Mouse (Mus musculus): ENCODE data around the gene Itpripl2. TPM values are rescaled to one million over a fixed set of nuclear protein-coding genes. Genes with fewer than 3 reads are reported as not detected.

Gene Itpripl2
- polyA plus RNA-seq, 1 experiment from 2014 or later = 6.2 TPM

DNA sequence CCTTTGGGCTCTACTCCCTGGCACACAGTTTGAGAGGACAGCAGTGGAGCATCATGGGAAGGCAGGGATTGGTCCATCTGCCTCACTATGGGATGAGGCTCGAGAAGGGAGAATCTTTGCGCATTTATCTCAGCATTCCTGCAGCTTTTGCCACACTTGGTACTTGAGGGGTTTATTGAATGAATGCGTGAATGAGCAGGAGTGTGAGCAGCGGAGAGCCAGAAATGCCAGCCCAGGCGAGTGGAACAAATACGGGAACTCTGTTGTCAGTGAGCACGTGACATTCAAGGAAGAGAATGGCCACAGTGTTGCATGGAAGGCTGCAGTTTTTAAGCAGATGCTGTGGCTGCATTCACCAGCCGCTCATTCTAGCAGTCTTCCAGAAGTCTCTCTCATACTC, 10.6 kb upstream of the Itpripl2 start:
- Histone ChIP-seq H3K27ac (no peak overlapping the region), H3K4me1 (no peaks in the 10 kb centered on the region), H3K4me3 (replicated peaks) (no peak overlapping the region), H3K36me3 (no peaks in the 10 kb centered on the region), H3K9ac (no peak overlapping the region), H3K9me3 (no peaks in the 10 kb centered on the region), H3K27me3 (replicated peaks) (no peaks in the 10 kb centered on the region), H3K4me2 (no peak overlapping the region)
- WGBS = 79% methylated on average over 8 of the region's 8 CpGs
- ATAC-seq (ENCODE audit: insufficient read depth, low FRiP score, low read depth) = no peak

DNA sequence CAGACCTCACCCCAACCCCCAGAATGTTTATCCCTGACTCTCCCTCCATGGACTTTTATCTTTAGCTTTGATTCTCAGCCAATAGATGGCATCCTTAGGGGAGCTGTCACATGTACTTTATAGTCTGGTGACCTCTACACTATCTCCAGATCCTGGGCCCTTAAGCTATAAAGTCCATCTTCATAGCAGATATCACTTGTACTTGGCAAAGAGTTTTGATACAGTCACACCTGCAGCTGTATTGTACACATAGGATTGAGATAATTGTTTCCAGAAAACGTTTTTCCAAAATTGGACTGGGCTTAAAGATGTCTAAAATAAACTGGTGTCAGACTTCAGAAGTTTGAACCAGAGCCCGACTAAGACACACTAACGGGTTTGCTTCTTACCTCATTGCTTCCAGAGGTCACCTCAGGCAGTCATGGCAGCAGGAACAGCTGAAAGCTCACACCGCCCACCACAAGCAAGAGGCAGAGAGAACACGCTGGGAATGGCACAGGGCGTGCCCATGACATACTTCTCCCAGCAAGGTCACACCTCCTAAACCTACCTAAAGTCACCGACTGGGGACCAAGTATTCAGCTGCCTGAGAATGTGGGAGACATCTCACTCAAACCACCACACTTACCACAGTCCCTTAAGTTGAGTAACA, 8.1 kb upstream of the Itpripl2 start:
- Histone ChIP-seq H3K9me3 (no peaks in the 10 kb centered on the region), H3K4me1 (no peaks in the 10 kb centered on the region), H3K27ac (no peak overlapping the region), H3K4me3 (replicated peaks) (no peak overlapping the region), H3K4me2 (no peak overlapping the region), H3K27me3 (replicated peaks) (no peaks in the 10 kb centered on the region), H3K9ac (no peak overlapping the region), H3K36me3 (no peaks in the 10 kb centered on the region)
- WGBS = 60% methylated on average over 7 of the region's 7 CpGs
- no peak for ATAC-seq (ENCODE audit: insufficient read depth, low FRiP score, low read depth)

GRCm38 (mm10) chr7:118498984-118499783, 7.4 kb upstream of the Itpripl2 start:
- Histone ChIP-seq H3K36me3 (no peaks in the 10 kb centered on the region), H3K4me3 (replicated peaks) (no peak overlapping the region), H3K27me3 (replicated peaks) (no peaks in the 10 kb centered on the region), H3K27ac (no peak overlapping the region), H3K9me3 (no peaks in the 10 kb centered on the region), H3K4me1 (no peaks in the 10 kb centered on the region), H3K4me2 (no peak overlapping the region), H3K9ac (no peak overlapping the region)
- peak; percentile 31; the same call in 1 of the 2 replicates for ATAC-seq (ENCODE audit: insufficient read depth, low FRiP score, low read depth)
- WGBS = 76% methylated on average over 12 of the region's 12 CpGs

DNA sequence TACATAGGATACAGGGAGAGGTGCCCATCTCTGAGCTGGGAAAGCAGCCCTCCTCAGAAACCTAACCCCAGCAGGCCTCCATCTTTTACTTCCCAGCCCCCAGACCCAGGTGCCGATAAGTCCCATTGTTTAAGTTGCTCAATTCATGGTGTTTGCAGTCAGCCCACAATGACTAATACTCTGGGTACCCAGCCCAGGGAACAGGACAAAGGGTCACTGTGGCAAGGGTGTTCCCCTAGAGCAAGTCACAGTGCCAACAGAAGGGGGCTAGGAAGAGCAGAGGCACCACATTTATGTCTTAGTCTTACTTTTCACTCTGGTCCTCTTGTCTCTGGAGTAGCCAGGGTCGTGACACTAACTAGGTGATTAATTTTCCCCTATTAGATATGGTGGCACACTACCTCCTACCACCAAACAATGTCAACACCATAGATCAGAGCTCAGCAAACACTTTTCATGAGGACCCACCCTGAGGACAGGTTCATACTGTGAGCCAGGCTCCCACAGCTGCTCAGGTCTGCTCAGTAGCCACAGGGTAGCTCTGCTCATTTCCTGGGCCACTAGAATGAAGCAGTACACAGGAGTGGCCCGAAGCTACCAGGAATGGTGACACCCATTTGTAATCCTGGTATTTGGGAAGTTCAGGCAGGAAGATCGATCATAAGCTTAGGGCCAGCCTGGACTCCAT, 3.3 kb upstream of the Itpripl2 start:
- Histone ChIP-seq H3K4me1 (peaks cover 18% of the 10 kb centered on the region), H3K27ac (peak overlapping the region; percentile 11; the same call in 1 of the 2 replicates)
- 72% methylated on average over 4 of the region's 4 CpGs for WGBS

GRCm38 (mm10) chr7:118493892-118494291, 2.1 kb upstream of the Itpripl2 start:
- Histone ChIP-seq H3K4me2 (no peak overlapping the region), H3K9ac (no peak overlapping the region), H3K36me3 (peaks cover 11% of the 10 kb centered on the region; the same call in 1 of the 2 replicates), H3K27me3 (replicated peaks) (peaks cover 12% of the 10 kb centered on the region), H3K4me1 (peaks cover 28% of the 10 kb centered on the region), H3K4me3 (replicated peaks) (no peak overlapping the region), H3K9me3 (no peaks in the 10 kb centered on the region), H3K27ac (no peak overlapping the region)
- 83% methylated on average over 9 of the region's 9 CpGs for WGBS
- no peak for ATAC-seq (ENCODE audit: insufficient read depth, low FRiP score, low read depth)

More for the DNA sequence above, 3.3 kb upstream of the Itpripl2 start:
- Histone ChIP-seq H3K9me3 (no peaks in the 10 kb centered on the region), H3K4me2 (no peak overlapping the region), H3K4me3 (replicated peaks) (no peak overlapping the region), H3K9ac (no peak overlapping the region), H3K36me3 (0 out of 2 replicates have a peak, but pooled peaks cover 3% of the 10 kb centered on the region), H3K27me3 (replicated peaks) (peaks cover 8% of the 10 kb centered on the region)
- ATAC-seq (ENCODE audit: insufficient read depth, low FRiP score, low read depth) = peak; percentile 31; the same call in 1 of the 2 replicates

DNA sequence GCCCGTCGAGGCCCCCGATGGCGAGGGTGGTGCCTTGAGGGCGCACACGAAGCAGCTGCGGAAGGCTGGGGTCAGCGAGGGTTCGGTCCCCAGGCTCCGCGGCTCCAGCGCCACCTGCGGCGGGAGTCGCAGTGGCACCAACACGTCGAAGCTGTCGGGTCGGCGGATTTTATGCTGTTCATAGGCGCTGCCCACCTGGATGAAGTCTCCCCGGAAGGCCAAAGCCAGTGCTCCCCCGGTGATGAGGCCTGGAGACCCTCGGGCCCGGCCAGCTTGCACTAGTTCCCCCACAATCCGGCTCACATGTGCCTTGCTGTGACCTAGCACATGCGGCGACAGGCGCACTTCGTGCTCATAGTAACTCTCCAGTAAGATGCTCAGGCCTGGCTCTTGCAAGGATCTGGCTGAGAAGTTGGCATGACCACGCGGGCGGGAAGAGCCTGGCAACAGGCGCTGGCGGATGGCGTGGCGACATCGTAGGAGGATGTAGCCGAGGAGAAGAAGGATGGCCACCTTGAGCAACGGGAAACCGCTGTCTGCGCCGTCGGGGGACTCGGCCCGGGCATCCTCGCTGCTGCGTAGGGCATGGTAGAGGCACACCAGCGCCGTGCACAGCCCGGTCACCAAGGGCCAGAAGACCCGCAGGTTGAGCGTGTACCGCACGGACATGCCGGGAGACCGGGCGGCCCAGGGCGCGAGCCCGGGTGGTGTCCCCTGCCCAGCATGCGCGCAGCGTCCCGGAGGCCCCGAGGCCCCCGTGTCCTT, 927 bp downstream of the Itpripl2 start:
- Histone ChIP-seq H3K36me3 (peaks cover 11% of the 10 kb centered on the region; the same call in 1 of the 2 replicates), H3K27me3 (replicated peaks) (peaks cover 12% of the 10 kb centered on the region), H3K4me3 (replicated peaks) (peak overlapping the region; percentile 75), H3K9me3 (no peaks in the 10 kb centered on the region), H3K4me2 (peak overlapping the region; percentile 85), H3K9ac (peak overlapping the region; percentile 85), H3K27ac (peak overlapping the region; percentile 92), H3K4me1 (peaks cover 32% of the 10 kb centered on the region)
- 8% methylated on average over 67 of the region's 67 CpGs for WGBS
- ATAC-seq (ENCODE audit: insufficient read depth, low FRiP score, low read depth) = peak; percentile 30; the same call in 1 of the 2 replicates

GRCm38 (mm10) chr7:118489706-118490665, 1.8 kb downstream of the Itpripl2 start:
- H3K4me3 ChIP-seq (replicated peaks) = peak overlapping the region; percentile 75
- WGBS = 46% methylated on average over 57 of the region's 57 CpGs

GRCm38 (mm10) chr7:118488060-118488664, 3.6 kb downstream of the Itpripl2 start:
- H3K9me3 ChIP-seq = no peaks in the 10 kb centered on the region
- 39% methylated on average over 8 of the region's 8 CpGs for WGBS
- H3K4me2 ChIP-seq = peak overlapping the region; percentile 85
- H3K9ac ChIP-seq = no peak overlapping the region
- peaks cover 12% of the 10 kb centered on the region for H3K27me3 ChIP-seq (replicated peaks)
- H3K4me1 ChIP-seq = peaks cover 35% of the 10 kb centered on the region
- ATAC-seq (ENCODE audit: insufficient read depth, low FRiP score, low read depth) = no peak
- H3K27ac ChIP-seq = no peak overlapping the region
- peaks cover 11% of the 10 kb centered on the region; the same call in 1 of the 2 replicates for H3K36me3 ChIP-seq
- no peak overlapping the region for H3K4me3 ChIP-seq (replicated peaks)

More at GRCm38 (mm10) chr7:118489706-118490665, 1.8 kb downstream of the Itpripl2 start:
- Histone ChIP-seq H3K4me2 (peak overlapping the region; percentile 85), H3K27ac (no peak overlapping the region), H3K36me3 (peaks cover 11% of the 10 kb centered on the region; the same call in 1 of the 2 replicates), H3K9me3 (no peaks in the 10 kb centered on the region), H3K4me1 (peaks cover 35% of the 10 kb centered on the region), H3K9ac (0 out of 2 replicates have a peak overlapping the region, but pooled peaks have one; percentile 85), H3K27me3 (replicated peaks) (peaks cover 12% of the 10 kb centered on the region)
- no peak for ATAC-seq (ENCODE audit: insufficient read depth, low FRiP score, low read depth)

GRCm38 (mm10) chr7:118486917-118487316, 4.9 kb downstream of the Itpripl2 start:
- Histone ChIP-seq H3K9ac (no peak overlapping the region), H3K4me2 (no peak overlapping the region), H3K4me1 (peaks cover 31% of the 10 kb centered on the region), H3K4me3 (replicated peaks) (no peak overlapping the region), H3K27ac (no peak overlapping the region), H3K27me3 (replicated peaks) (peaks cover 12% of the 10 kb centered on the region), H3K36me3 (peaks cover 11% of the 10 kb centered on the region; the same call in 1 of the 2 replicates), H3K9me3 (no peaks in the 10 kb centered on the region)
- ATAC-seq (ENCODE audit: insufficient read depth, low FRiP score, low read depth) = no peak
- 63% methylated on average over 5 of the region's 5 CpGs for WGBS

GRCm38 (mm10) chr7:118483996-118484395, 7.8 kb downstream of the Itpripl2 start:
- H3K27ac ChIP-seq = no peak overlapping the region
- no peaks in the 10 kb centered on the region for H3K27me3 ChIP-seq (replicated peaks)
- H3K9me3 ChIP-seq = no peaks in the 10 kb centered on the region
- 76% methylated on average over 1 of the region's 1 CpGs for WGBS
- H3K9ac ChIP-seq = no peak overlapping the region
- ATAC-seq (ENCODE audit: insufficient read depth, low FRiP score, low read depth) = no peak
- no peak overlapping the region for H3K4me3 ChIP-seq (replicated peaks)
- no peaks in the 10 kb centered on the region for H3K36me3 ChIP-seq
- peaks cover 12% of the 10 kb centered on the region for H3K4me1 ChIP-seq
- H3K4me2 ChIP-seq = no peak overlapping the region

All from stomach, embryonic 15.5 days (tissue).